Mouse (Mus musculus) heart, adult 2 months (tissue): Measurements from ENCODE around the gene Phldb2.

Experiments
- EP300 ChIP-seq: fragments of 200-500 bp; IDR thresholded peaks from 2 replicates; pipeline ENCODE4 v1.6.1; 2011; ENCODE audit warnings: low read depth, low read length, control low read depth; ENCODE audit not compliant: insufficient read depth
- POLR2A ChIP-seq: fragments of 200-500 bp; IDR thresholded peaks from 2 replicates; pipeline ENCODE4 v1.6.1; 2011; ENCODE audit warnings: mild to moderate bottlenecking, low read depth, low read length, control low read depth; ENCODE audit not compliant: insufficient read depth

DNA sequence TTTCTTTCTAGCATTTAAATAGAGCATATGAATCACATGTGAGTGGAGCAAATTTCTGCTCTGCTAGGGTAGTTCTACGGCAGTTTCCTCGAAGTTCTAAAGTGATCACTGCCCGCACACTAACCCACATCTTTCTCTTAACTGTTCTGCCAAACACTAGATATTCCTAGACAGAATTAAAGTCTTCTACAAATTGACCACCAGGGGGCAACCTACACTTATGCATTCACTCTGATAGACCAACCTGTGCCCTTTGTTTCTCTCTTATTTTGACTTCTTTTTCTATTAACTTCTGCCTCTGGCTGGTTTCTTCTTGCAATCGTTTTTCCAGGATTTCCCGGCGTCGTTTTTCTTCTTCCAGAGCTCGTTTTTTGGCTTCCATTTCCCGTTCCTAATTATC is 196.5 kb downstream of the Phldb2 start:
- TF ChIP-seq EP300 (no peak), POLR2A (no peak)
